Mouse (Mus musculus) common myeloid progenitor, adult 5-6 weeks (primary cell): ENCODE results near the gene Stx8. TPM values are rescaled to one million over a fixed set of nuclear protein-coding genes. Genes with fewer than 3 reads are reported as not detected.
A peak's percentile ranks its signal among the peaks of the same experiment; 100 is the strongest.

ENCODE experiments used
- ATAC-seq: replicated peaks from 2 replicates; pipeline ENCODE4 v1.8.0; 2016; ENCODE audit warnings: low read depth, mild to moderate bottlenecking, moderate TSS enrichment, inconsistent platforms; ENCODE audit not compliant: poor library complexity, severe bottlenecking
- total RNA-seq: library from RNA; stranded (forward); fragments of 200-1000, 187-1606 nt; gene quantifications from 2 replicates; pipeline ENCODE4 v1.2.3, GENCODE M21; 2017

Stx8 gene
- total RNA-seq, 1 experiment from 2014 or later, result 19.6 TPM

GRCm38 (mm10) chr11:68126071-68126470 is 160.1 kb downstream of the Stx8 start:
- ATAC-seq, result no peak

GRCm38 (mm10) chr11:68134494-68134893 is 168.5 kb downstream of the Stx8 start:
- ATAC-seq, result no peak

DNA sequence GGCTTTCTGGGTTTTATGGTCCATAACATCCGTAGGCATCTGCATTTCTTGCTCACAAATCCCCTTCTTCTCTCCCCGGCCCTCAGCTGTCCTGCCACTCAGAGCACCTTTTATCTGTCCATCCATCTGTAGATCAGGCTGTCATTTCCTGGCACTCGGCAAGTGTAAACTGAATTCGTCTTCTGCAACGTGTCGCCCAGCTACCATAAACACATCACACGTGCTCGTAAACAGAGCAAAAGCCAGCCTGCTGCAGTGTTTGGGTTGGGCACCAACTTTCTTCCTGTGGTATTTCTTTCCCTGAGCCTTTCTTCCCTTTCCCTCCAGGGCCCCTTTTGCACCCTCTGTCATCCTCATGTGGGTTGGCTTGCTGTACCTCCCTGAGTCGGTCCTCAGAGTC is 169.4 kb downstream of the Stx8 start:
- no peak for ATAC-seq

DNA sequence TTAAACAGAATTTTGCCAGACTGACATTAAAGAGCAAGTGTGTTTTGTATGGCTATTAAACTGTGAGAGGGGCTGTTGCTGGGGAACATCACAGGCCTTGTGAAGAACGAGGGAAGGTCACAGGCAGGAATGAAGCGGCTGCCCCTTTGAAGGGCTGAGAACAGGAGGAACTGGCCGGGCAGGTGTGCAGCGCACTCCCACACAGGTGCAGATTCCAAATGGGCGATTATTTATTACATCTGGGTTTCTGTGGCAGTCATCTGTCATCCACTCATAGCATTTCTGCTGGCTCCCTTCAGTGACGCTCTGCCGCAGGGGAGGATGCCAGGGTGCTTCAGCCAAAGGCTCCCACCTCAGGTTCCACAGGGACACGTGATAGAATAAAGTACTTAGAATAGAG is 170.7 kb downstream of the Stx8 start:
- ATAC-seq, result no peak

DNA sequence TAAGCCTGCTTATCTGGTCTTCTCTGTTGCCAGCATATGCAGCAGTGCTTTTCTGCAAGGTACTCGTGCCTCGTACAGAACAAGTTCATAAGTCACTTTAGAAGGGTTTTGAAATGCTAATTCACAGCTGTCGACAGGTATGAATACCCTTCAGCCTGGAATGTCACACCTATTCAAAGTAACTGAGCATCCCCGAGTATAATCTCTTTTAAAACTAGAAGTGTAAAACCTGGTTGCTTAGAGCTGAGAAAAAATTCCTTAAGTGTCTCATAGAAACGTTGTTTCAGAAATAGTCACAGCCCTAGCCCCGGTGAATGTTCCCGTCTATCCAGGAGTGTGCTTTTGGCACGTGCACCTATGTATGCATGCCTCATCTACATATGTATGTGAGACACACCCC is 176.3 kb downstream of the Stx8 start:
- ATAC-seq, result no peak

DNA sequence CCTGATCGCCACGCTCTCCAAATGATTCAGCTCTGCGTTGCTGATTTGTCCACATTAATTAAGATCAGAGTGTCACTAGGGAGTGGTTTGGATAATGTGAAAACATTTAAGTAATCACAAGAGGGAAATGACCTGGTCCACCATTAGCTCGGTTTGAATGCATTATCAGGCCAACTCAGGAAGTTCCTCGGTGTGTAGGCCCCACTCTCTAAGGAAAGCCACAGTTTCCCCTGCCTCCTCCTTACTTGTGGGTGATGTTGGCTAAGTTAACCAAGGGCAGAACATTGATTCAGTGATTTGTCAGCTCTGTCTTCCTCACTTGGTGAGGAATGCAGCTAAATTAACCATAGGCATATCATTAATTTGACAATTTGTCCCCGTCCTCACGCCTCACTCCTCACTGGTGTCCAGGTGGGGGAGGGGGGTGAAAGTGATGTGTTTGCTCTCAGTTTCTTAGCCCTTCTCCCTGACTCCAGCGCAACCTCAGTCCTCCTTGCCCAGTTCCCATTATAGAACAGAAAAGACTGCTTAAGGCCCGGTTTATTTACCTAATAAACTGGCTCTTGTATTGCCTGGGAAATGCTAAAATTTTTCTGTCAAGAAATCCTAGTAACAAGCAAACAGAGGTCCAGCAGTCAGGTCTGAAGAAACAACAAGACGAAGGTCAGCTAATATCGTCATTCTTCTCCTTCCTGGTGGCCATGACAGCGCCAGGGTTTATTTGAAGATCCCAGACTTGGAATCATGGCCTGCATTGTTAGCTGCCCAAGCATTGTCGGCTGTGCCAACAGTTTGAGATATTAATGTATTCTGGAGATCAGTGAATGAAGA is 178.5 kb downstream of the Stx8 start:
- ATAC-seq, result peak; percentile 60; the same call in 1 of the 2 replicates

- no peak for ATAC-seq
These were observed 179.1 kb downstream of the Stx8 start for GRCm38 (mm10) chr11:68145066-68145585.

DNA sequence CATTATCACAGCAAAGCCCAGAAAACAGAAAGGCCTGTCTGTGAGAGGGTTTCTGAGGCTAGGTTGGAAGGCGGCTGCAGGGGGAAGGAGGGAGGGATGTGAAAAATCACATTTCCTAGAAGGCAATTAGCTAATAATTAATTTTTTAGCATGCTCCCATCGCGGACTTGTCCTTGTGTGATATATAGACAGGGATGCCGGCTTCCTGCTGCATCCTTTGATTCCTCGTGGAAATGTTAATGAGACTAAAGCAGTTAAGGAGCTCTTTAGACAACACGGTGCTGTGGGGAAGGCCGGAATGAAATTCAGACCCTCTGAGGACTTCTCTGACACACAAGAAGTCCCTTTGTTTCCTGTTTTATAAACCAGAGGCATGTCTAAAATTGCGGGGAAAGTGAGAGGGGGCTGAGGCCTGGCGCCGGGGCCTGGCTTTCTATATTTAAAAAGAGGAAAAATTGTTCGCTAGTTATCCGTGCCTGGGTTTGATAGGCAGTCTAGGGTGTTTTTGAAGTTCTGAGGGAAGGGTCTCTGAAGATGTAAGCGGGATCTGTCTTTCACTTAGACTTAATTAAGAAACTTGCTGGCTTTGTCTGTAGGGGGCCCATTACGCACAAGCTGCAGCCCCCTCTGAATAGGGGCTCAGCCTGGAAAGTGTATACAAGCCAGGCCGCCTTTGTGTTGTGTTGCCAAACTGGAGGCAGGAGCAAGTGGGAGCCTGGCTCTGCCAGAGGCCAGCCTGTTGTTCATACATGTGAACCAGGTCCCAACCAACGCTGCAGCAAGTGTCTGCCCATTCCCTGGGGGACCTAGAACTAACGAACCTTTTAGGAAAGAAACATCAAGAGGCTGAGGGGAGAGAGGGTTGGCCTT is 179.8 kb downstream of the Stx8 start:
- no peak for ATAC-seq

DNA sequence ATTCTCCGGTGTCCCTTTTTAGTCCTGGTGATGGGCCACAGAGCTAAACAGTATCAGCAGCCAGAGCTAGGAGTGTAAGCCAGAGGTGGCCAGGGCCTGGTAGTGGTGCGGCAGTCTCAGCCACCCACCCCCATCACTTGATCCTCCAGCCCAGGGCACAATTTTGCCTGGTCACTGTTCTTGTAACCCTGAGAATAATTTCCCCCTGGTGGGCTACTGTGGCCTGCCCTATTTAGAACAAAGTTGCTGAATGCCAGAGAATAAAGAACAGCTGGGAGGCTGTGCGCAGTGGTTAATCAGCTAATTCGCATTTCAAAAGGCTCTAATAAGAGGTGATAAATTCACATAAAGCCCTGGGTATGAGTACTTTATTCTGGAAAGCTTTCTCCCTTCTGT is 180.5 kb downstream of the Stx8 start:
- ATAC-seq, result no peak

GRCm38 (mm10) chr11:68150938-68151337 is 184.9 kb downstream of the Stx8 start:
- ATAC-seq, result no peak

- ATAC-seq, result no peak
These were observed 189.8 kb downstream of the Stx8 start for GRCm38 (mm10) chr11:68155821-68156220.

DNA sequence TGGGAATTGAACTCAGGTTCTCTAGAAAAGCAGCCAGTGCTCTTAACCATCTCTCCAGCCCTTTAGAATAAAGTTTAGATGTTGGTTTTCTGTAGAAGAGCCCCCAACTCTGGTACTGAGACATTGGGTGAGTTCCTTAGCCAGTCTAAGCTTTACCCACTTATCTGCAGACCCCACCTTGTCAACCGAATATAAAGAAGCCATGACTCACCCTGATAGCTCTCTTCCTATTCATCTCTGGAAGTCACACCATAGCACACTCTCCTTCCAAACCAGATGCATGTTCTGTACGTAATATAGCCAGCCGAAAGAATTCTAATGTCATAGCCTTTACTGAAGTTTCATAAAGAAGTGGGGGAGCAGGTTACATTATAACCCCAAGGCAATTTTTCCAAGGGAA is 192.2 kb downstream of the Stx8 start:
- no peak for ATAC-seq

DNA sequence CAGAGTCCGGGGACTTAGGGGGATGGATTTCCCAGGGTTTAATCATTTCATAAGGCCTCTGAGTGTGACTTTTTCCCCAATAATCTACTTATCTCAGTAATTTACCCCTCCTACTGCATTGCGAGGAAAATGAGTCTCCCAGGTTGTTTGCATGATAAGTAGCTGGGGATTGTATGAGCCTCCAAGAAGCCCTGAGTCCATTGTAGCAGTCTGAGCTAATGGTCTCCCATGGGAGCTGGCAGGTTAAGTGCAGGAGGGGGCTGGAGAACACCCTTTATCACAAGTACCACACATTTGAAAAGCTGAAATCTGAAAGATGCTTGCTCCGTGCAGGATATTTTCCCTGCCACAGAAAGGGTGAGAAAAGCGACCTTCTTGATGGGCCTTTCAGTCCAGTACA is 193.9 kb downstream of the Stx8 start:
- no peak for ATAC-seq

DNA sequence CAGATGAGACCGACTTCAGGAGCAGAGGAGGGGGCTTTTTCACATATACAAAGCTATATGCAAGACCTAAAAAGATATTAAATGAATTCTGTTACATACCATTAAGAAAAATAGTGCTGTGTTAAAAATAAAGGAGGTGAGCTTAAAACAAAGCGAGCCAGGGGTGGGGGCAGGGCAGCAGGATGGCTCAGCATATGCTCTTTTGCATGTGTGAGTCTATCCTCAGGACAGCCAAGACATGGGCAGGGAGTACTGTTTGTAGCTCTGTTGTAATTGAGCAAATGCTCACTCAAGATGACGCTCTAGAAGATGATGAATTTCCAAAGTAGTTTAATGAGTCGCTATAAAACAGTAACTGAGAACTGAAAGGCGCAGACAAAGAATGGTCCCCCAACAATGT is 198.4 kb downstream of the Stx8 start:
- no peak for ATAC-seq

DNA sequence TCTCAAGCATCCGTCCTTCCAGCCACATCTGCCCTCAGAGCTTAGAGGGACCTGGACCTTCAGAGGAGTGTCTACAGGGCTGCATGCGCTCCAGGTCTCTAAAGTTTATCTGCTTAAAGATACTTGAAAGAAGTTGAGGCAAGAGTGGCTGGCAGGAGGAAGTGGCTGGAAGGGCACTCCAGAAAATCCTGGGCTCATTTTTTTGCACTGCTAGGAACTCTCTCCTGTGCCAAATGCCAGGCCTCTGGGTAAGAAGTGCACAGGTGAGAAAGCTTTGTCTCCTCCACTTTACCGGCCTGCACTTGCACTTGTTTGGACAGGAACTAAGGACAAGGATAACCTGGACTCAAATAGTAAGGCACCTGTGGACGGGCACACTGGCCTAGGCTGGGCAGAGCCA is 202.4 kb downstream of the Stx8 start:
- no peak for ATAC-seq

- no peak for ATAC-seq
These were observed 206.1 kb downstream of the Stx8 start for GRCm38 (mm10) chr11:68171973-68172647.

DNA sequence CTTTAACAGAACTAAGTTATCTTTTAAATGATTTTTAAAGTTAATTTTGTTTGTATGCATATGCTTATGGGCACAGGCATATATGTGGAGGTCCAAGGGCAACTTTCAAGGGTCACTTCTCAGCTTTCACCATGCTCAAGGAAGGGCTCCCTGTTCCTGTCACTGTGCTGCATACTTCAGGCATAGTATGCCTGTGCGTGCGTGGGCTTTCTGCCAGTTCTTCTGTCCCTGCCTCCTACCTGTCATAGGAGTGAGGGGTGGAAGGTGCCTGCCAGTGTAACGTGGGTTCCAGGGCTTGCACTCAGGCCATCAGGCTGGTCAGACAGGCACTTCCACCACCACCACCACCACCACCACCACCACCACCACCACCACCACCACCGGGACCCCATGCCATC is 206.7 kb downstream of the Stx8 start:
- no peak for ATAC-seq

- ATAC-seq, result peak; percentile 73
These were observed 210.6 kb downstream of the Stx8 start for GRCm38 (mm10) chr11:68176550-68176949.

DNA sequence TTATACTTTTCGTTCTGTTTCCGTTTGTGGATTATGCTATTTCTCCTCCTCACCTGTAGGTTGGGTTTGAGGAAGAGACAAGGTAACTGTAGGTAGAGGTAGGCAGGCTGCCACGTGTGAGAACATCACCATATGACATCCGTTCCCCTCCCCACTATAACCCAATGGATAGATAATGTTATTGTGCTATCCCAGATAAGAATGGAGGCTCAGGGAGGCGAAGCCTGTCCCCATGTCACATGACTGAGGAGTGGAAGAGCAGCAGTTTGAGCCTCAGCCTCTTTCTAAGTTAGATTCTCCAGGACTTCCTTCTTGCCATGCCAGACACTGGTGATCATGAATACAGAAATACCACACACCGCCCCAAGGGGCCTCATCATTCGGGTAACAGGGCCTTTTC is 211.4 kb downstream of the Stx8 start:
- ATAC-seq, result no peak

- ATAC-seq, result no peak
These were observed 219.7 kb downstream of the Stx8 start for GRCm38 (mm10) chr11:68185647-68186046.
